Mouse (Mus musculus): Measurements from ENCODE around the gene Paqr5.

The Paqr5 gene

GRCm38 (mm10) chr9:62026600-62026999, at the start of gene Paqr5:
Gene Paqr5, minus strand, starts transcription at chr9:62026856.
- DNase-seq (ENCODE audit: extremely low spot score, low read depth, low spot score): no peak

GRCm38 (mm10) chr9:62062234-62062633, 35.6 kb upstream of the Paqr5 start:
- no peak for DNase-seq (ENCODE audit: extremely low spot score, low read depth, low spot score)

GRCm38 (mm10) chr9:62060431-62060830, 33.8 kb upstream of the Paqr5 start:
- DNase-seq (ENCODE audit: extremely low spot score, low read depth, low spot score): no peak

GRCm38 (mm10) chr9:62059941-62060340, 33.3 kb upstream of the Paqr5 start:
- no peak for DNase-seq (ENCODE audit: extremely low spot score, low read depth, low spot score)

- no peak for DNase-seq (ENCODE audit: extremely low spot score, low read depth, low spot score)
Measured at GRCm38 (mm10) chr9:62057881-62058506, 31.3 kb upstream of the Paqr5 start.

GRCm38 (mm10) chr9:62056206-62056605, 29.6 kb upstream of the Paqr5 start:
- no peak for DNase-seq (ENCODE audit: extremely low spot score, low read depth, low spot score)

GRCm38 (mm10) chr9:62050801-62051200, 24.1 kb upstream of the Paqr5 start:
- no peak for DNase-seq (ENCODE audit: extremely low spot score, low read depth, low spot score)

GRCm38 (mm10) chr9:62049166-62049565, 22.5 kb upstream of the Paqr5 start:
- DNase-seq (ENCODE audit: extremely low spot score, low read depth, low spot score): no peak

- no peak for DNase-seq (ENCODE audit: extremely low spot score, low read depth, low spot score)
Measured at GRCm38 (mm10) chr9:62042167-62042566, 15.5 kb upstream of the Paqr5 start.

- peak; percentile 47 for DNase-seq (ENCODE audit: extremely low spot score, low read depth, low spot score)
Measured at GRCm38 (mm10) chr9:62040008-62040608, 13.5 kb upstream of the Paqr5 start.

GRCm38 (mm10) chr9:62035806-62036205, 9.2 kb upstream of the Paqr5 start:
- DNase-seq (ENCODE audit: extremely low spot score, low read depth, low spot score): no peak

- no peak for DNase-seq (ENCODE audit: extremely low spot score, low read depth, low spot score)
Measured at GRCm38 (mm10) chr9:62032206-62032605, 5.5 kb upstream of the Paqr5 start.

GRCm38 (mm10) chr9:62028072-62028471, 1.4 kb upstream of the Paqr5 start:
- no peak for DNase-seq (ENCODE audit: extremely low spot score, low read depth, low spot score)

GRCm38 (mm10) chr9:62025056-62025455, 1.6 kb downstream of the Paqr5 start:
- DNase-seq (ENCODE audit: extremely low spot score, low read depth, low spot score): no peak

- no peak for DNase-seq (ENCODE audit: extremely low spot score, low read depth, low spot score)
Measured at GRCm38 (mm10) chr9:62023879-62024278, 2.8 kb downstream of the Paqr5 start.

- no peak for DNase-seq (ENCODE audit: extremely low spot score, low read depth, low spot score)
Measured at GRCm38 (mm10) chr9:62022961-62023680, 3.5 kb downstream of the Paqr5 start.

GRCm38 (mm10) chr9:62021583-62022120, 5.0 kb downstream of the Paqr5 start:
- DNase-seq (ENCODE audit: extremely low spot score, low read depth, low spot score): no peak

- DNase-seq (ENCODE audit: extremely low spot score, low read depth, low spot score): no peak
Measured at GRCm38 (mm10) chr9:62020259-62020658, 6.4 kb downstream of the Paqr5 start.

- DNase-seq (ENCODE audit: extremely low spot score, low read depth, low spot score): no peak
Measured at GRCm38 (mm10) chr9:62018229-62019093, 8.2 kb downstream of the Paqr5 start.

GRCm38 (mm10) chr9:62017329-62017728, 9.3 kb downstream of the Paqr5 start:
- DNase-seq (ENCODE audit: extremely low spot score, low read depth, low spot score): no peak

GRCm38 (mm10) chr9:62015504-62015903, 11.2 kb downstream of the Paqr5 start:
- DNase-seq (ENCODE audit: extremely low spot score, low read depth, low spot score): no peak

All from hindlimb bud, embryonic 11.5 days (tissue).